Mouse (Mus musculus) liver, embryonic 15.5 days (tissue): Measurements from ENCODE around the gene Krtcap2. TPM values are rescaled to one million over a fixed set of nuclear protein-coding genes. Genes with fewer than 3 reads are reported as not detected.

Source experiments
- ATAC-seq: fragments of 200-750 bp; cut with Nextera tagmentation; 2 replicates; pipeline ENCODE4 v1.8.0; 2017; ENCODE audit warnings: moderate number of reproducible peaks, mild to moderate bottlenecking, moderate library complexity; ENCODE audit not compliant: insufficient read depth
- H3K27ac ChIP-seq: fragments of 300-500 bp; sonication (generic); replicated peaks from 2 replicates; pipeline ENCODE4 v1.5.1; 2015; ENCODE audit warnings: mild to moderate bottlenecking, inconsistent platforms
- H3K27me3 ChIP-seq: fragments of 300-500 bp; sonication (generic); 2 replicates; pipeline ENCODE4 v1.6.1; 2015; ENCODE audit warnings: mild to moderate bottlenecking, inconsistent platforms
- H3K36me3 ChIP-seq: fragments of 300-500 bp; sonication (generic); replicated peaks from 2 replicates; pipeline ENCODE4 v1.6.1; 2015; ENCODE audit warnings: moderate library complexity, mild to moderate bottlenecking, inconsistent platforms
- H3K4me1 ChIP-seq: fragments of 300-500 bp; sonication (generic); replicated peaks from 2 replicates; pipeline ENCODE4 v1.6.1; 2015; ENCODE audit warnings: inconsistent platforms
- H3K4me2 ChIP-seq: fragments of 300-500 bp; sonication (generic); 2 replicates; pipeline ENCODE4 v1.6.1; 2015; ENCODE audit warnings: moderate library complexity, mild to moderate bottlenecking, inconsistent platforms
- H3K4me3 ChIP-seq: fragments of 300-500 bp; sonication (generic); replicated peaks from 2 replicates; pipeline ENCODE4 v1.5.1; 2015; ENCODE audit warnings: mild to moderate bottlenecking, inconsistent platforms
- H3K9ac ChIP-seq: fragments of 300-500 bp; sonication (generic); 2 replicates; pipeline ENCODE4 v1.6.1; 2015; ENCODE audit warnings: moderate library complexity, mild to moderate bottlenecking, inconsistent platforms
- H3K9me3 ChIP-seq: fragments of 300-500 bp; sonication (generic); replicated peaks from 2 replicates; pipeline ENCODE4 v1.6.1; 2016; ENCODE audit warnings: inconsistent platforms
- WGBS: fragments of 180-500 bp; shearing (Covaris S2); methylation state at CpG from one replicate; pipeline ENCODE4 v1.1.7; 2015; ENCODE audit warnings: mixed read lengths; ENCODE audit not compliant: insufficient replicate concordance; 5-methylcytosine and 5-hydroxymethylcytosine counted together
- polyA plus RNA-seq: library from polyadenylated mRNA; unstranded; fragments of >200 nt; fragmentation: Nextera tagmentation; extraction: Ambion mirVana; gene quantifications from 2 replicates; pipeline ENCODE4 v1.2.1, GENCODE M21; 2015

The Krtcap2 gene
- polyA plus RNA-seq, 1 experiment from 2014 or later, result 126 TPM

DNA sequence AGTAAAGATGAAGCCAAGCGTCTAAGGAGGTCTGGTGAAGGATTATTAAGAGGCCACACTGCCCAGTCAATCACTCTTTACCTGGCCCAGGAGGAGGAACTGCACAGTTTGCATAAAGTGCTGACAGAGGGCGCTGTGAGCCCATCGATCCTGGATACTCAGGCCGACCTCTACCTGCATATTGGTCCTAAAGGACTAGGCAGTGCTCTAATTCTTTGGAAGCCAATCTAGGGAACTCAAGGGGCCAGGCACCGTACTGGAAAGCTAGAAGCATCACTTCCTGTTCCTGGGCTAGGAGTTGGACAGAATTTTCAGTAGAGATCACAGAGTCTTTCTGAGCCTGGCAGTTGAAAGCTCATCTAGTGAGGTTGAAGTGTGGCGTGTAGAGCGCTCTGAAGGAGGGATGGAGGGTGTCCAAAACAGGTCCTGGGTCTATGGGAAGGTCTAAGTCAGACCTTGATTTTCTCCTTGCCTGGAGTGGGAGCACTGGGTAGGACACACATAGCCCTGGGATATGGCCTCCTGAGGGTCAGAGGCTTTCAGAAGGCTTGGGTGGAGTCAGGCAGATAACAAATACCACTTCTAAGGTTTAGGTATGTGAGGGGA, 4.8 kb downstream of the Krtcap2 start:
- 14% methylated on average over 7 of the region's 7 CpGs for WGBS
- H3K27ac ChIP-seq, result no peak overlapping the region
- no peaks in the 10 kb centered on the region for H3K9me3 ChIP-seq
- no peak overlapping the region for H3K9ac ChIP-seq
- H3K36me3 ChIP-seq, result no peaks in the 10 kb centered on the region; the same call in 1 of the 2 replicates
- H3K4me1 ChIP-seq, result peaks cover 42% of the 10 kb centered on the region
- ATAC-seq, result no peak
- H3K4me3 ChIP-seq, result no peak overlapping the region
- H3K27me3 ChIP-seq, result peaks cover 48% of the 10 kb centered on the region
- no peak overlapping the region; the same call in 1 of the 2 replicates for H3K4me2 ChIP-seq

DNA sequence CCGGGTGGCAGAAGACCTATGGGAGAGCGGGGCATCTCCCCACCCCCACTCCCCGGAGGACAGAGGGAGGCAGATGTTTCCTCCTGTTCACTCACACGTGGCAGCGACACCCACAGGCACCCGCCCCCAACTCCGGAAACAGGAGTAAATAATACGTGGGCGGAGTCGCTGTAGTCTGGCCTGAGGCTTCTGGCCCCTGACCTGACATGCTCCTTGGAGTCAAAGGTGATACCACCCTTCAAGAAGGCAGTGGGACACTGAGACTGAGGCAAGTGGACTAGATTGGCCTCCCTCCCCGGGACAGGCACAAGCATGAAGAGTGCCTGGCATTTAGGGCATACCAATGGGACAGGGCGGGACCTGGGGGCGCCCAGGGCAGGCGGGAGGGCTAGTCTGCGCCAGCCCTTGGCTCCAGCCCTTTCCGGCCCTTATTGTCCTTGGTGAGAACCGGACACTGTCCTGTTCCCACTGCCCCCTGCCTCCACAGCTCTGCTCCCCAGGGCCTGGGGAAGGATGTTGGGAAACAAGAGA, 5.7 kb downstream of the Krtcap2 start:
- no peaks in the 10 kb centered on the region for H3K9me3 ChIP-seq
- no peak overlapping the region for H3K9ac ChIP-seq
- ATAC-seq, result peak; percentile 40
- H3K27me3 ChIP-seq, result peaks cover 46% of the 10 kb centered on the region
- H3K4me2 ChIP-seq, result peak overlapping the region; percentile 42
- WGBS, result 5% methylated on average over 17 of the region's 17 CpGs
- H3K36me3 ChIP-seq, result no peaks in the 10 kb centered on the region; the same call in 1 of the 2 replicates
- peak overlapping the region; percentile 6; the same call in 1 of the 2 replicates for H3K4me3 ChIP-seq
- peaks cover 33% of the 10 kb centered on the region for H3K4me1 ChIP-seq
- no peak overlapping the region for H3K27ac ChIP-seq

DNA sequence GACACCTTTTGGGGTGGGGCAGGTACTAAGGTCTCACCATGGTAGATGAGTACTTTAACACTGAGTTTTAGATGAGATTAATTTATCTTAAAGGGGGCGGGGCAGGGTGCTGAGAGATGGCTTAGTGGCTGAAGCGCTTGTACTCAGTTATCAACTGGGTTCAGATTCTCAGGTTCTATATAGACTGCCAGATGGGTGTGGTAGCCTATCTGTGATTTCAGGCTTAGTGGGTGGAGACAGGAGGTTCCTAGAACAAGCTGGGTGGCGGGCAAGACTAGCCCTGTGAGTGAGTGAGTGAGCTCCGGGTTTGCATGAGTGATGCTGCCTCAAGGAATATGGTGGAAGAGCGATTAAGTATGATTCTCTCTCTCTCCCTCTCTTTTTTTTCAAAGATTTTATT, 9.2 kb downstream of the Krtcap2 start:
- Histone ChIP-seq H3K4me1 (peaks cover 17% of the 10 kb centered on the region), H3K4me2 (no peak overlapping the region), H3K9ac (no peak overlapping the region), H3K27ac (no peak overlapping the region), H3K4me3 (no peak overlapping the region), H3K27me3 (peaks cover 66% of the 10 kb centered on the region), H3K9me3 (no peaks in the 10 kb centered on the region), H3K36me3 (no peaks in the 10 kb centered on the region)
- no peak for ATAC-seq
- 38% methylated on average over 5 of the region's 5 CpGs for WGBS

DNA sequence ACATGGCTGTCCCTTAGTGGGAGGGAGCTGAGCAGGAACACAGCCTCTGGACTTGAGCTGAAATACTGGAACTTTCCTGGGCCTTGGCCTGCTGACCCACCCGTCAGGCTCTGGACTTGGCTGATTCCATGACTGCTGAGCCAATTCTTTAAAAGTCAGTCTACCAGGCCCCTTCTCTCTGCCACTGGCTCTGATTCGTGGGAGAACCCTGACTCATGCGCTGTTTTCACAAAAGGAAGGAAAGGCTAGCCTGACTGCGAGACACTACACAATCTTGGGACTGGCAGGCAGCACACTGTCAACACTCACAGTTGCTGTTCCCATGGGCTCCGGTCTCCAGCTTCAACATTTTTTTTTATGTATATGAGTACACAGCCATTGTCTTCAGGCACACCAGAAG, 10.4 kb downstream of the Krtcap2 start:
- Histone ChIP-seq H3K27ac (no peak overlapping the region), H3K27me3 (peaks cover 56% of the 10 kb centered on the region), H3K9me3 (no peaks in the 10 kb centered on the region), H3K4me2 (no peak overlapping the region), H3K9ac (no peak overlapping the region), H3K4me1 (peaks cover 10% of the 10 kb centered on the region), H3K4me3 (no peak overlapping the region), H3K36me3 (no peaks in the 10 kb centered on the region)
- ATAC-seq, result no peak
- 50% methylated on average over 5 of the region's 5 CpGs for WGBS

DNA sequence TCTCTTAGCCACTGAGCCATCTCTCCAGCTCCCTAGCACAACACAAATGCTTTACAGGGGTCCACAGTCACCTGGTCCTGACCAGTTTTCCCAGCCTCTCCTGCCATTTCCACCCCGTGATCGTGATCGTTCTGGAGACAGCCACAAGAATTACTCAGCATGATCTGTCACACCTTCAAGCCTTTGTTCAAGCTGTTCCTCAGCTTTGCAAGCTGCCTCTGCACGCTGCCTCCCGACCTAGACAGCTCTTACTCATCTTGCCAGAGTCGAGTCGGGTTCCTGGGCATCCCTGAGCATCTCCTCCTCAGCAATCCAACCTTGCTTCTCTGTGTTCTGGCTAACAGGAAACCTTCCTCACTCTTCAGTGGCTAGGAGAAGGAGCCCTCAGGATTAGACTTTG, 13.3 kb downstream of the Krtcap2 start, which contains the start of gene Dpm3:
Gene Dpm3 (plus strand): TSS at position 283 of the 400 bp plus-strand sequence.
- 46% methylated on average over 7 of the region's 7 CpGs for WGBS
- no peaks in the 10 kb centered on the region for H3K36me3 ChIP-seq
- H3K4me1 ChIP-seq, result peaks cover 5% of the 10 kb centered on the region
- no peak within 1 kb of the TSS for H3K9ac ChIP-seq
- H3K4me3 ChIP-seq, result no peak within 1 kb of the TSS
- no peak within 1 kb of the TSS for H3K27ac ChIP-seq
- no peak within 1 kb of the TSS for H3K4me2 ChIP-seq
- H3K27me3 ChIP-seq, result peaks cover 36% of the 10 kb centered on the region
- no peaks in the 10 kb centered on the region for H3K9me3 ChIP-seq
- no peak for ATAC-seq

DNA sequence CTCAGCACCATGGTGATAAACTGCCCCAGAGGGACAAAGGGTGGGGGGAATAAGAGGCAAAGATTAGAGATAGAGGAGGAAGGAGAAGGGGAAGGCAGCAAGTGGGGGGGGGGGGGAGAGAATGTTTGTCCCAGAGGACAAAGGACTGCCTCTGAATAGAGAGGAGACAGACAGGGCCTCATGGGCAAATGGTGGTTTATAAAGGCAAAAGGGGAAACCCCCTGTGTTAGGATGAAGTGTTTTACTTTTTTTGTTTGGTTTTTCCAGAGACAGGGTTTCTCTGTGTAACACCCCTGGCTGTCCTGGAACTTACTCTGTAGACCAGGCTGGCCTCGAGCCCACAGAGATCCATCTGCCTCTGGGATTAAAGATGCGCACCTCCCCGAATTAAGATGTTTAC, 14.4 kb downstream of the Krtcap2 start:
- no peaks in the 10 kb centered on the region for H3K9me3 ChIP-seq
- ATAC-seq, result no peak
- no peak overlapping the region for H3K9ac ChIP-seq
- no peak overlapping the region for H3K4me3 ChIP-seq
- no peak overlapping the region for H3K27ac ChIP-seq
- no peaks in the 10 kb centered on the region for H3K36me3 ChIP-seq
- H3K4me2 ChIP-seq, result no peak overlapping the region
- 67% methylated on average over 3 of the region's 3 CpGs for WGBS
- H3K4me1 ChIP-seq, result no peaks in the 10 kb centered on the region
- H3K27me3 ChIP-seq, result peaks cover 33% of the 10 kb centered on the region

DNA sequence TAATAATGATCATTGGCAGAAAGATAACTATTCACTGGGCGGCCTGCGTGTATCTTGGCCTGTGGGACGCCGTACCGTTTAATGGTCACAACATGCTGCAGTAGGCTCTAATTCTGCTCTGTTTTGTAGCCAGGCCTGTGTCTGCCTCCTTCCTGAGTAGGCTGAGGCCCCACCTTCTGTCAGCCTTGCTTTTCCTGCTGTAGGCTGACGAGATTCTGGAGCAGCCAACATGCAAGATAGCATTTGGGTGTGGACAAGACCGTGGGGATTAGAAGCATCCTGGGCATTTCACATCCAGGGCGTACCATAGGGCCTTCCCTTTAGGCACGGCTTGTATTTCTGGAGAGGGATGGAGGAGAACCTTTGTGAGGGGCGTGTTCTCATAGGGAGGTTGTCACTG, 16.7 kb downstream of the Krtcap2 start:
- Histone ChIP-seq H3K27me3 (peaks cover 22% of the 10 kb centered on the region), H3K27ac (no peak overlapping the region), H3K36me3 (no peaks in the 10 kb centered on the region), H3K9ac (no peak overlapping the region), H3K4me1 (peaks cover 12% of the 10 kb centered on the region), H3K4me3 (no peak overlapping the region), H3K9me3 (no peaks in the 10 kb centered on the region), H3K4me2 (no peak overlapping the region)
- ATAC-seq, result no peak
- 42% methylated on average over 10 of the region's 10 CpGs for WGBS

DNA sequence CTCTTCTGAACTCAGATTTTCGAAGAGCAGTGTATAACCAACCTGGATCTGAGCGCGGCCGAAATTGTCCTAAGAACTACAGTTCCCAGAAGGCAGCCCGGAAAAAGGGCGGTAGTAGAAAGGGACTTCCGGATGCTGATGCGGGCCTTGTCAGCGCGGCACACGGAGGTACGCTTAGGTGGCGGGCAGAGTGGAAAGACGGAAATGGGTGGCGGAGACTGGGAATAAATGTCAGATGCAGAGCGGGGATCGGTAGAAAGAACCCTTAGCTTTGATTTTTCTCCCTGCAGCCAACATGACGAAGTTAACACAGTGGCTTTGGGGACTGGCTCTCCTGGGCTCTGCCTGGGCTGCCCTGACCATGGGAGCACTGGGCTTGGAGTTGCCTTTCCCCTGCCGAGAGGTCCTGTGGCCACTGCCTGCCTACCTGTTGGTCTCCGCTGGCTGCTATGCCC, 20.7 kb downstream of the Krtcap2 start:
- WGBS, result 0% methylated on average over 20 of the region's 20 CpGs
- Histone ChIP-seq H3K27ac (peak overlapping the region; percentile 43), H3K4me3 (peak overlapping the region; percentile 69), H3K4me1 (peaks cover 41% of the 10 kb centered on the region), H3K36me3 (no peaks in the 10 kb centered on the region), H3K27me3 (peaks cover 10% of the 10 kb centered on the region), H3K4me2 (peak overlapping the region; percentile 84), H3K9ac (peak overlapping the region; percentile 73), H3K9me3 (no peaks in the 10 kb centered on the region)
- ATAC-seq, result peak; percentile 79

DNA sequence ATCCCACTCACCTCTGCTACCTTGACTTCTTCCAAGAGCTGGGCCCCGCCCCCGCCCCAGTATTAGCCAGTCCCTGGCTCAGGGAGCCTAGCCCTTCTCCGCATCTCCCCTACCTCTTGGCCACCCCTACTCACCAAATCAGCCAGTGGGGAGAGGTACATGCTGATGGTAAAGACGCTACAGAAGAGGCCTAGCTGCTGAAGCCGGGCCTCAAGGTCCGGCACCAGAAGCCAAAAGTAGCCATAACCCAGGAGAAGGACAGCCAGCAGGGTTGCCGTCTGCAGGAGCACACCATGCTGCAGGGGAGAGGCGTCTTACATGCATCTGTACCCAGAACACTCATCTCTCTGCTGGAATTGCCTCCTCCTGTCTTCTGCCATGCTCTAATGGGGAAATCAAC, 23.1 kb downstream of the Krtcap2 start:
- H3K4me3 ChIP-seq, result 0 out of 2 replicates have a peak overlapping the region, but pooled peaks have one; percentile 63
- H3K27me3 ChIP-seq, result peaks cover 12% of the 10 kb centered on the region
- peaks cover 41% of the 10 kb centered on the region for H3K4me1 ChIP-seq
- 81% methylated on average over 8 of the region's 8 CpGs for WGBS
- no peaks in the 10 kb centered on the region for H3K36me3 ChIP-seq
- no peak overlapping the region for H3K9ac ChIP-seq
- H3K4me2 ChIP-seq, result peak overlapping the region; percentile 76
- no peak overlapping the region for H3K27ac ChIP-seq
- ATAC-seq, result no peak
- H3K9me3 ChIP-seq, result no peaks in the 10 kb centered on the region

DNA sequence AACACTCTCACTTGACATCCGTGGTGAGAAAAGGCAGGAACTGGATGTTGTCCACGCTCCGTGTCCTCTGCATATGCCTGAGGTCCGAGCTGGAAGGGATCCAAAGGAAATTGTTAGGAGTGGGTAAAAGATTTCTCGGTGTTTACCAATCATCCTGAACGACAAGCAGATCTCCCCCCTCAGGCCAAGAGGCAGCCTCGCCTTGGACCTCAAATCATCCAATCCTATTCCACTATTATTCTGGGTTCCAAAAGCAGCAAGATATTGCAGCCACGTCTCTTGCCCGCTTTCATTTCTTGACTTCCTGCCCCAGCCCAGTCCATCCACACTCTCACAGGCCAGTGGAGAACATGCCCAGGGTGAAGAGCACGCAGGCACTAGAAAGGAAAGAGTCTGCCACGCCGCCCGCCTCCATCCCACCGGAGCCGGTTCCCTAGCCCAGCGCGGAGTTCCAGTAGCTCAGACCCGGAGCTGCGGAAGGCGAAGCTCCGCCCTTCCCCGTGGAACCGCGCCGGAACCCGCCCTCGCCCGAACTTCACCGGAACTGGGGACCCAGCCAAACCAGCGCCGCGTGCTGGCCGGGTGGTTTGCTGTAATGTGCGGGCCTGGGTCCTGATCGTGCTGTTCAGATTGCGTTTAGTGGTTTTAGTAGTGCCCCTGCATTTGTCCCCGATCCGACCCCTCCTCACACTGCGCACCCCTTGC, 24.4 kb downstream of the Krtcap2 start, which contains the start of gene Slc50a1:
Gene Slc50a1 (minus strand): TSS at position 520 of the 705 bp plus-strand sequence.
- Histone ChIP-seq H3K4me3 (peak within 1 kb of the TSS; percentile 63), H3K27me3 (peaks cover 12% of the 10 kb centered on the region), H3K36me3 (no peaks in the 10 kb centered on the region), H3K4me2 (peak within 1 kb of the TSS; percentile 76), H3K9ac (peak within 1 kb of the TSS; percentile 48), H3K9me3 (no peaks in the 10 kb centered on the region), H3K27ac (peak within 1 kb of the TSS; percentile 31; the same call in 1 of the 2 replicates), H3K4me1 (peaks cover 41% of the 10 kb centered on the region)
- WGBS, result 2% methylated on average over 39 of the region's 39 CpGs
- ATAC-seq, result peak; percentile 43; the same call in 1 of the 2 replicates

DNA sequence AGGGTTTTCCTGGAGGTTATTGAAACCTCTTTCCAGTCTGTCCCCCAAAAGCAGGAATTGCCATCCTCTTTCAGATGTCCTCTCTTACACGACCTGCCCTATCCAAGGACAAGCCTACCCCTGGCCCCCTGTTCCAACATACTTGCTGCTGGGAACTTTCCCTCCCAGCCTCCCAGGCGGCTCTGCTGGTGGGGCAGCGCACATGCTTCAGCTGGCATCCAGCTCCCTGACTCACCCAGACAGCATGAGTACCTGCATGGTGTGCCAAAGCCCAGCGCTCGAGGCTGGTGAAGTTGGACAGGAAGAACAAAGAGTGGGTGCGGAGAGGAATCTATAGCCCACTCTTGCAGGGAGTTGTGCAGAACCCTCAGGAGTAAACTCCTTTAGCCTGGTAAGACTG, 25.1 kb downstream of the Krtcap2 start:
- Histone ChIP-seq H3K4me3 (no peak overlapping the region), H3K27me3 (peaks cover 18% of the 10 kb centered on the region), H3K9me3 (no peaks in the 10 kb centered on the region), H3K4me1 (peaks cover 41% of the 10 kb centered on the region), H3K9ac (no peak overlapping the region), H3K36me3 (no peaks in the 10 kb centered on the region), H3K4me2 (peak overlapping the region; percentile 76), H3K27ac (no peak overlapping the region)
- no peak for ATAC-seq
- WGBS, result 65% methylated on average over 6 of the region's 6 CpGs
